Mouse (Mus musculus): ENCODE measurements at regions not wholly inside any gene's neighbourhood (a gene's known extent, or its start where the extent isn't known, plus 50 kb on each side); places are given as distances from the start of the nearest gene placed in this dataset.
"Not testable (repeated sequence)": the region's sequence is repeated elsewhere in the genome, so short reads cannot be mapped to it uniquely, and the experiment has no call there.

GRCm38 (mm10) chr4:4556126-4556525 lies 237.0 kb downstream of the Impad1 start:
- DNase-seq, result no peak
- intact Hi-C loops (cut with DNase I), result no loop called here

- intact Hi-C loops (cut with DNase I), result no loop called here
- no peak for DNase-seq
These were observed 242.9 kb downstream of the Impad1 start for GRCm38 (mm10) chr4:4550301-4550700.

- intact Hi-C loops (cut with DNase I), result no loop called here
- no peak for DNase-seq
These were observed 243.3 kb downstream of the Impad1 start for GRCm38 (mm10) chr4:4549893-4550292.

GRCm38 (mm10) chr4:4537172-4537753 lies 255.9 kb downstream of the Impad1 start:
- intact Hi-C loops (cut with DNase I), result no loop called here
- DNase-seq, result no peak

GRCm38 (mm10) chr4:4532196-4532595 lies 261.0 kb downstream of the Impad1 start:
- intact Hi-C loops (cut with DNase I), result no loop called here
- no peak for DNase-seq

- intact Hi-C loops (cut with DNase I), result no loop called here
- no peak for DNase-seq
These were observed 264.8 kb downstream of the Impad1 start for GRCm38 (mm10) chr4:4528311-4528710.

GRCm38 (mm10) chr4:4521757-4522156 lies 271.4 kb downstream of the Impad1 start:
- intact Hi-C loops (cut with DNase I), result no loop called here

GRCm38 (mm10) chr4:4518741-4519140 lies 274.4 kb downstream of the Impad1 start:
- DNase-seq, result no peak
- intact Hi-C loops (cut with DNase I), result no loop called here

More at GRCm38 (mm10) chr4:4521757-4522156, 271.4 kb downstream of the Impad1 start:
- DNase-seq, result no peak

GRCm38 (mm10) chr4:4513351-4513750 lies 279.8 kb downstream of the Impad1 start:
- intact Hi-C loops (cut with DNase I), result no loop called here
- DNase-seq, result no peak

GRCm38 (mm10) chr4:4510180-4510920 lies 282.8 kb downstream of the Impad1 start:
- intact Hi-C loops (cut with DNase I), result no loop called here

GRCm38 (mm10) chr4:4509296-4509695 lies 283.9 kb downstream of the Impad1 start:
- DNase-seq, result no peak
- intact Hi-C loops (cut with DNase I), result no loop called here

More at GRCm38 (mm10) chr4:4510180-4510920, 282.8 kb downstream of the Impad1 start:
- no peak for DNase-seq

- DNase-seq, result no peak
These were observed 296.0 kb downstream of the Impad1 start for GRCm38 (mm10) chr4:4497199-4497598.

GRCm38 (mm10) chr4:4496181-4496580 lies 297.0 kb downstream of the Impad1 start:
- intact Hi-C loops (cut with DNase I), result no loop called here
- no peak for DNase-seq

More at GRCm38 (mm10) chr4:4497199-4497598, 296.0 kb downstream of the Impad1 start:
- intact Hi-C loops (cut with DNase I), result no loop called here

GRCm38 (mm10) chr4:4465169-4465714 lies 327.9 kb downstream of the Impad1 start:
- peak; percentile 20 for DNase-seq
- intact Hi-C loops (cut with DNase I), result no loop called here

- no peak for DNase-seq
- intact Hi-C loops (cut with DNase I), result no loop called here
These were observed 328.9 kb downstream of the Impad1 start for GRCm38 (mm10) chr4:4464130-4464700.

- no peak for DNase-seq
- intact Hi-C loops (cut with DNase I), result no loop called here
These were observed 333.9 kb downstream of the Impad1 start for GRCm38 (mm10) chr4:4459258-4459657.

- DNase-seq, result no peak
These were observed 343.1 kb downstream of the Impad1 start for GRCm38 (mm10) chr4:4450104-4450503.

GRCm38 (mm10) chr4:4442650-4443049 lies 350.5 kb downstream of the Impad1 start:
- no peak for DNase-seq
- intact Hi-C loops (cut with DNase I), result no loop called here

More at GRCm38 (mm10) chr4:4450104-4450503, 343.1 kb downstream of the Impad1 start:
- intact Hi-C loops (cut with DNase I), result no loop called here

- DNase-seq, result no peak
- intact Hi-C loops (cut with DNase I), result no loop called here
These were observed 355.6 kb downstream of the Impad1 start for GRCm38 (mm10) chr4:4437559-4437958.

- intact Hi-C loops (cut with DNase I); DNase-seq: not testable (repeated sequence)
These were observed 347.2 kb upstream of the Sdr16c6 start for GRCm38 (mm10) chr4:4424526-4424925.

- intact Hi-C loops (cut with DNase I), result no loop called here
- DNase-seq, result no peak
These were observed 326.5 kb upstream of the Sdr16c6 start for GRCm38 (mm10) chr4:4403812-4404211.

- no peak for DNase-seq
- intact Hi-C loops (cut with DNase I), result no loop called here
These were observed 320.1 kb upstream of the Sdr16c6 start for GRCm38 (mm10) chr4:4397410-4397809.

All from left cerebral cortex, postnatal 4 days (tissue).